Mouse (Mus musculus) limb, embryonic 15.5 days (tissue): ENCODE measurements around the gene 1110008L16Rik. TPM values are rescaled to one million over a fixed set of nuclear protein-coding genes. Genes with fewer than 3 reads are reported as not detected.

Experiments
- polyA plus RNA-seq: library from polyadenylated mRNA; unstranded; fragments of >200 nt; fragmentation: Nextera tagmentation; extraction: Ambion mirVana; gene quantifications from 2 replicates; pipeline ENCODE4 v1.2.1, GENCODE M21; 2015

Gene 1110008L16Rik
- polyA plus RNA-seq, 1 experiment from 2014 or later, result 14.2 TPM

Other genes with a start within 250 kb of the 1110008L16Rik start
- 31.9 and 32.7 TPM in 2 replicates for gene 2700097O09Rik, start 219.5 kb upstream of the 1110008L16Rik start, polyA plus RNA-seq
- gene Srp54a, start 219.3 kb upstream of the 1110008L16Rik start, polyA plus RNA-seq, result 196 and 204 TPM in 2 replicates
- 30.3 TPM in 2 replicates for gene Fam177a, start 175.1 kb upstream of the 1110008L16Rik start, polyA plus RNA-seq
- gene Srp54b, start 144.5 kb upstream of the 1110008L16Rik start, polyA plus RNA-seq, result 65.4 and 70.1 TPM in 2 replicates
- 0.35 TPM in 1 of 2 replicates, not detected in the other for gene 1700047I17Rik2, start 100.0 kb upstream of the 1110008L16Rik start, polyA plus RNA-seq
- gene Srp54c, start 69.4 kb upstream of the 1110008L16Rik start, polyA plus RNA-seq, result 79.0 and 87.9 TPM in 2 replicates
- gene Ppp2r3c, start 3.4 kb downstream of the 1110008L16Rik start, polyA plus RNA-seq, result 11.0 and 11.2 TPM in 2 replicates
- 373 and 378 TPM in 2 replicates for gene Psma6, start 84.6 kb downstream of the 1110008L16Rik start, polyA plus RNA-seq
- gene Nfkbia, start 193.1 kb downstream of the 1110008L16Rik start, polyA plus RNA-seq, result 139 and 155 TPM in 2 replicates